Mouse (Mus musculus) limb, embryonic 14.5 days (tissue): ENCODE results near the gene Tm9sf3. TPM values are rescaled to one million over a fixed set of nuclear protein-coding genes. Genes with fewer than 3 reads are reported as not detected.

Experiments
- ATAC-seq: fragments of 200-750 bp; cut with Nextera tagmentation; 2 replicates; pipeline ENCODE4 v1.8.0; 2017; ENCODE audit warnings: low read depth, moderate number of reproducible peaks, moderate TSS enrichment; ENCODE audit not compliant: low FRiP score
- DNase-seq: peaks from one replicate; pipeline ENCODE4 v3.0.0-alpha.2; 2015; ENCODE audit warnings: low spot score
- H3K27ac ChIP-seq: fragments of 300-500 bp; sonication (generic); replicated peaks from 2 replicates; pipeline ENCODE4 v1.5.1; 2014; ENCODE audit warnings: low read depth, mild to moderate bottlenecking, low read length, moderate library complexity, mixed read lengths
- H3K27me3 ChIP-seq: fragments of 300-500 bp; sonication (generic); 2 replicates; pipeline ENCODE4 v1.6.1; 2014; ENCODE audit warnings: low read length, mixed read lengths; ENCODE audit not compliant: control insufficient read depth, insufficient read depth
- H3K36me3 ChIP-seq: fragments of 300-500 bp; sonication (generic); 2 replicates; pipeline ENCODE4 v1.6.1; 2014; ENCODE audit warnings: mild to moderate bottlenecking, low read length, moderate library complexity, mixed read lengths; ENCODE audit not compliant: control insufficient read depth, insufficient read depth
- H3K4me1 ChIP-seq: fragments of 300-500 bp; sonication (generic); 2 replicates; pipeline ENCODE4 v1.6.1; 2014; ENCODE audit warnings: antibody characterized with exemption, low read length, mixed read lengths; ENCODE audit not compliant: control insufficient read depth, insufficient read depth
- H3K4me2 ChIP-seq: fragments of 300-500 bp; sonication (generic); replicated peaks from 2 replicates; pipeline ENCODE4 v1.6.1; 2014; ENCODE audit warnings: low read depth, mild to moderate bottlenecking, low read length, moderate library complexity; ENCODE audit not compliant: severe bottlenecking
- H3K4me3 ChIP-seq: fragments of 300-500 bp; sonication (generic); replicated peaks from 2 replicates; pipeline ENCODE4 v1.5.1; 2014; ENCODE audit warnings: low read length
- H3K9ac ChIP-seq: fragments of 300-500 bp; sonication (generic); 2 replicates; pipeline ENCODE4 v1.6.1; 2014; ENCODE audit warnings: mild to moderate bottlenecking, low read depth, low read length, moderate library complexity; ENCODE audit not compliant: severe bottlenecking
- H3K9me3 ChIP-seq: fragments of 300-500 bp; sonication (generic); 2 replicates; pipeline ENCODE4 v1.6.1; 2016; ENCODE audit warnings: low read length; ENCODE audit not compliant: control insufficient read depth
- POLR2A ChIP-seq: fragments of 200-500 bp; IDR thresholded peaks from 2 replicates; pipeline ENCODE4 v1.8.0; 2012; ENCODE audit warnings: inconsistent platforms, mild to moderate bottlenecking, moderate library complexity, borderline replicate concordance; ENCODE audit not compliant: insufficient read depth, insufficient read length; ENCODE audit errors: extremely low read depth
- WGBS: fragments of 180-500 bp; shearing (Covaris S2); extraction: QIAGEN DNeasy Blood & Tissue Kit; methylation state at CpG from one replicate; pipeline ENCODE4 v1.1.7; 2014; 5-methylcytosine and 5-hydroxymethylcytosine counted together
- polyA plus RNA-seq, 2 experiments: library from polyadenylated mRNA; depleted of rRNA in 1 of 2; stranded (reverse) in 1 of 2; unstranded in 1 of 2; fragments of >200 nt; fragmentation: Nextera tagmentation in 1 of 2; extraction: Ambion mirVana in 1 of 2; gene quantifications; 2 replicates each; pipeline versions ENCODE4 v1.2.1 to v1.2.3; 2012 to 2014

Gene Tm9sf3
- polyA plus RNA-seq, 2 experiments: 132 to 166 TPM

- no peak for DNase-seq
- no peak for ATAC-seq
- Histone ChIP-seq H3K4me3 (no peak overlapping the region), H3K27ac (no peak overlapping the region), H3K9me3 (no peaks in the 10 kb centered on the region), H3K4me1 (no peaks in the 10 kb centered on the region), H3K4me2 (no peak overlapping the region), H3K27me3 (no peaks in the 10 kb centered on the region), H3K9ac (no peak overlapping the region), H3K36me3 (no peaks in the 10 kb centered on the region)
- TF ChIP-seq POLR2A: no peak
- WGBS: 63% methylated on average over 1 of the region's 1 CpGs
Observed at GRCm38 (mm10) chr19:41193379-41193778, 70.4 kb downstream of the Tm9sf3 start.

GRCm38 (mm10) chr19:41192953-41193352, 70.8 kb downstream of the Tm9sf3 start:
- Histone ChIP-seq H3K9ac (no peak overlapping the region), H3K27ac (no peak overlapping the region), H3K4me3 (no peak overlapping the region), H3K36me3 (no peaks in the 10 kb centered on the region), H3K9me3 (no peaks in the 10 kb centered on the region), H3K4me1 (no peaks in the 10 kb centered on the region), H3K27me3 (no peaks in the 10 kb centered on the region), H3K4me2 (no peak overlapping the region)
- DNase-seq: no peak
- ATAC-seq: no peak
- TF ChIP-seq POLR2A: no peak
- 70% methylated on average over 4 of the region's 4 CpGs for WGBS

GRCm38 (mm10) chr19:41191724-41192123, 72.1 kb downstream of the Tm9sf3 start:
- ATAC-seq (no peak), DNase-seq (peak; percentile 66)
- H3K9me3 ChIP-seq: no peaks in the 10 kb centered on the region
- TF ChIP-seq POLR2A: no peak
- no peak overlapping the region for H3K9ac ChIP-seq
- H3K4me1 ChIP-seq: no peaks in the 10 kb centered on the region
- 88% methylated on average over 9 of the region's 9 CpGs for WGBS
- no peak overlapping the region for H3K4me3 ChIP-seq
- H3K4me2 ChIP-seq: no peak overlapping the region
- no peaks in the 10 kb centered on the region for H3K27me3 ChIP-seq
- H3K27ac ChIP-seq: no peak overlapping the region
- H3K36me3 ChIP-seq: no peaks in the 10 kb centered on the region

- Histone ChIP-seq H3K36me3 (no peaks in the 10 kb centered on the region), H3K4me2 (no peak overlapping the region), H3K27ac (no peak overlapping the region), H3K9ac (no peak overlapping the region), H3K9me3 (no peaks in the 10 kb centered on the region), H3K4me3 (no peak overlapping the region), H3K4me1 (no peaks in the 10 kb centered on the region), H3K27me3 (no peaks in the 10 kb centered on the region)
- ATAC-seq (no peak), DNase-seq (no peak)
- no peak for TF ChIP-seq POLR2A
- 70% methylated on average over 6 of the region's 6 CpGs for WGBS
Observed at GRCm38 (mm10) chr19:41190876-41191434, 72.8 kb downstream of the Tm9sf3 start.

GRCm38 (mm10) chr19:41177331-41177730, 86.5 kb downstream of the Tm9sf3 start:
- WGBS: 56% methylated on average over 6 of the region's 6 CpGs
- no peak for TF ChIP-seq POLR2A

DNA sequence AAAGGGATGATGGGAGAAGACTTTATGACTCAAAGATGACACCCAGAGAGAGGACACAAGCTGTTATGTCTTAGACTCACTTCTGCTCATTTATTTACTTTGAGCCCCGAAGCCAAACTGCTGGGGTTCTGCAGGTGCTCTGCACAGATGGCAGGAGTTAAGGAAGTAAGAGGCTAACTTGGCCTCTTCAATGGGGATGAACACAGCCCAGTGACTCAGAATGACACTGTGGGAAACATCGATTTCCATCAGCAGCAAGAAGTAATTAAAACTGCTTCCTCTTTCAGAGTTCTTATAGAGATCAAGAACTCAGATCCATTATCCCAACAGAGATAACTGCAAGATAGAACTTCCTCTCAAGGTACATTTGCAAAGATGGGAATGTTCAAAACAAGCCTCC, 86.9 kb downstream of the Tm9sf3 start:
- no peak overlapping the region for H3K4me3 ChIP-seq
- no peak for TF ChIP-seq POLR2A
- H3K27ac ChIP-seq: no peak overlapping the region
- no peaks in the 10 kb centered on the region for H3K27me3 ChIP-seq
- DNase-seq (no peak), ATAC-seq (no peak)
- no peak overlapping the region for H3K4me2 ChIP-seq
- H3K36me3 ChIP-seq: no peaks in the 10 kb centered on the region
- no peaks in the 10 kb centered on the region for H3K4me1 ChIP-seq
- H3K9me3 ChIP-seq: no peaks in the 10 kb centered on the region
- 71% methylated on average over 2 of the region's 2 CpGs for WGBS
- no peak overlapping the region for H3K9ac ChIP-seq

More at GRCm38 (mm10) chr19:41177331-41177730, 86.5 kb downstream of the Tm9sf3 start:
- no peaks in the 10 kb centered on the region for H3K36me3 ChIP-seq
- H3K4me1 ChIP-seq: no peaks in the 10 kb centered on the region
- H3K27me3 ChIP-seq: no peaks in the 10 kb centered on the region
- no peak overlapping the region for H3K4me2 ChIP-seq
- H3K9ac ChIP-seq: no peak overlapping the region
- DNase-seq (no peak), ATAC-seq (no peak)
- no peaks in the 10 kb centered on the region for H3K9me3 ChIP-seq
- H3K27ac ChIP-seq: no peak overlapping the region
- no peak overlapping the region for H3K4me3 ChIP-seq
